Mouse (Mus musculus) testis, postnatal 14 days (tissue): ENCODE data around the gene 1700040F15Rik.
"Not testable (repeated sequence)": the region's sequence is repeated elsewhere in the genome, so short reads cannot be mapped to it uniquely, and the experiment has no call there.

Experiments
- DNase-seq: peaks from one replicate; pipeline ENCODE4 v3.0.0; 2021; ENCODE audit warnings: low spot score

Gene 1700040F15Rik

DNA sequence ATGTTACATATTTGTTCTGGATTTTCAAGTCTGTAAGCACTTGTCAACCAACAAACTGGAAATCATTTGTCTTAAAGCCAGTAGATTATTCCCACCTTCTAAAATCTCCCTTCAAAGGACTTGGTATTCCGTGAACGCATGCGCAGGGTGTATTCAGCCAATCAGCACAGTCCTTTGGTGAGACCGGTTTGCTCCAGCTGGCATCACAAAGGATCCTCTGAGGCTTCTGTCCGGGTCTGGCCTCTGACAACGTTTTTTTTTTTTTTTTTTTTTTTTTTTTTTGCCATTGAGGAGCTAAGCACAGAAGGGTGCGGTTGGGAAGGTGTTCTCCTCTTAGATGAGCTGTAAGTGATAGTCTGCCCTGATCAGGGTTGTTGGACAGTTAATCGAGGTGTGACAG, at the start of gene 1700040F15Rik:
1700040F15Rik (plus strand) TSS at position 301 of the 400 bp plus-strand sequence.
- DNase-seq = not testable (repeated sequence)
